Mouse (Mus musculus) cerebellum, adult 18-20 months (tissue): ENCODE measurements around the gene Iqgap3.

Source experiments
- DNase-seq, 2 experiments: peaks; one replicate each; pipeline ENCODE4 v3.0.0; 2021

The Iqgap3 gene

GRCm38 (mm10) chr3:88150999-88151364, 69.2 kb downstream of the Iqgap3 start:
- no peak for DNase-seq

DNA sequence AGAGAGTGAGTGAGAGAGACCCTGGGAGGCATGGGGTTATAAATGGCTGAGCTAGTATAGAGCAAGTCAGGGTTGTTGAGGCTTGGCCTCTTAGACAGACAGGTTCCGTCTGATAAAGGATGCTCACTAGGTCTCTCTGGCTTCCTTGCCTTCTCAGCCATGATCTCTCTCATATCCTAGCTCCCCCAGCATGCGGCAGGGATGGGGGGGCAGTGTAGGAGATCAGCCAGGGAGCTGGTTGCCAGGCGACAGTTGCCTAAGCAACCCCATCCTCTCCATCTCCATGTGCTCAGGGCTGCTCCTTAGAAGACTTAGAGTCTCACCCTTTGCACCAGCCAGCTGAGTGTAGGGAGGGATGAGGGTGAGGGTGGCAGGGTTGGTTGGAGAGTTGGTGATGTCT, 70.3 kb downstream of the Iqgap3 start:
- peak; percentile 81 to 85 for DNase-seq

DNA sequence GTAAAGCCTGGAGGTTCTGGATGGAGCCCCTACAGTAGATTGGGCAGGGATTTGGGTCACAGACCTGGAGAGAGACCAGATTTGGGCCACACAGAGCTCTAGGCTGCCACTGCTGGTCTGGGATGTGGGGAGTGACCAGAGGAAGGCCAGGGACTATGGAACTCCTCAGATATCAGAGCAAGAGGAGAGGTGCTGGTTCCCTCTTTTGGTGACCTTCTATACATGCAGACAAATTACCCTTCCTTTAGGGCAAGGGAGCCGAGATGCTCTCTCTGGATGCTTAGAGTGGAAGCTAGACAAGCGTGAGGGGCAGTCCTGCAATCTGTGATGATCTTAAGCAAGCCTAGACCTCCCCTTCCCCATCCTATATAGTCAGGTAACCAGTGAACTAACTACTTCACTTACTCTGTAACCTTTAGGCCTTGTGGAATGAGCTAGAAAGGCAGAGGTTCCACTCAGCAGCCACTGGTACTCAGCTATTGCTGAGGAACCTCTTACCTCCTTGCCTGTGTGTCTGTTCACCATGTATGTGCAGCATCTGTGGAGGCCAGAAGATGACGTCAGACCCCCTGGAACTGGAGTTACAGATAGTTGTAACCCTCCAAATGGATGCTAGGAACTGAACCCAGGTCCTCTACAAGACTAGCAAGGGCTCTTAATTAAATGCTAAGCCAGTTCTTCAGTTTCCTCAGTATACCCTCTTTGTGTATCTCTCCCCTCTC, 71.7 kb downstream of the Iqgap3 start:
- DNase-seq = no peak

DNA sequence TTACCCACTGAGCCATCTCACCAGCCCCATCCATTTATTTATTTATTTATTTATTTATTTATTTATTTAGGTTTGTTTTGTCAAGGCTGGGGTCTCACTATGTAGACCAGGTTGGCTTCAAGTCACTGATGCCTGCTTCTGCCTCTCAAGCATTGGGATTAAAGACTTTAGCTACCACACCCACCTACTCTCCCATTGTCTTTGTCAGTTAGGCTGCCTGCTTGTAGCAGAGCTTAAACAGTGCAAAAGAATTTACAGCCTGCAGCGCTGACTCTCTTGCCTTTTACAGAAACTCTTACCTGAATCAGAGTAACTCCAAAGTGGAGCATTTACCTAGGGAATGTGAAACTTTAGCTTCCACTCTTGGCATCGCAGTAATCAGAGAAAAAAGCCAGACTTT, 72.5 kb downstream of the Iqgap3 start:
- DNase-seq = no peak

DNA sequence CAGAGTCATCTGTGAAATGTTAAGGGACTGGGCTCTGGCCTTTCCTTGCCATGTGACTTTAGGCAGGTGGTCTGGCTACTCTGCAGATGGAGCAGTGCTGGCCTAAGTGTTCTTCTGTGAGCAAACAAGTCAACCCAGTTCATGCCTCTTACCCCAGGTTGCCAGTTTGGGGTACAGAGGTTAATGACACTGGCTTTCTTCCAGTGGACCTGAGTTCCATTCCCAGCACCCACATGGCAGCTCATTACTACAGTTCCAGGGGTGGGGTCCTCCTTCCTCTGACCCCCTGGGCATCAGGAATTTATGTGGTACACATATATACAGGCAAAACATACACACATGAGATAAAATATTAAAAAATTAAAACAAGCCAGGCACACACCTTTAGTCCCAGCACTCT, 75.0 kb downstream of the Iqgap3 start:
- DNase-seq = no peak

GRCm38 (mm10) chr3:88157771-88158597, 76.2 kb downstream of the Iqgap3 start:
- peak; percentile 51 to 54 for DNase-seq

DNA sequence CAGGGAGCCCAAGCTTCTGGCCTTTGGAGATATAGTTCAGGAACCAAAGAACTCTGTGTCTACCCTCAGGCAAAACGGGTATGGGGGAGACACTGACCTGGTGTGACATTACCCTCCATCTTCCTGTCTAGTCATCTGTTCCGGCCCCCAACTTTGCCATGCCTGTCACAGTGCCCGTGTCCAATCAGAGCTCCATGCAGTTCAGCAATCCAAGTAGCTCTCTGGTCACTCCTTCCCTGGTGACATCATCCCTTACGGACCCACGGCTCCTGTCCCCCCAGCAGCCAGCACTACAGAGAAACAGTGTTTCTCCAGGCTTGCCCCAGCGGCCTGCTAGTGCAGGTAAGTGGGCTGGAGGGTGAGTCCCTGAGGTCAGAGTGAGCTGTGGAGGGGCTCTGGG, 77.2 kb downstream of the Iqgap3 start:
- DNase-seq = no peak

GRCm38 (mm10) chr3:88160856-88161255, 79.1 kb downstream of the Iqgap3 start:
- no peak for DNase-seq

DNA sequence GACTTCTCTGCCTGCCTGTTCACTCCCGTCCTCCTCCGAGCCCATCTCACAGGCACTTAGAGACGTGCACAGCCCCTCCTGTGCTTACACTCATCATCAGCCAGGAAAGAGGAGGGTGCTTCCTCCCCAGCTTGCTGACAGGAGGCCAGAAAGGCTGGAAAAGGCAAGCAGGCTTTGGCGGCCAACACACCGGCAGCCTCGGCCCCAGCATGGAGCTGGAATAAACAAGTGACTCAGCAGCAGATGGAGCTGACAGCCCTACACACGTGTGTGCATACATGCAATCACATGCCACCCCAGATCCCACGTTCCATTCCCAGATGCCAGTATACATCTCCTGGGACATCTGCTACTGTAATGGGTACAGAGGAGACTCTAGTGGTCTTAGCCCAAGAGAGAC, 80.5 kb downstream of the Iqgap3 start:
- DNase-seq = peak; percentile 87 to 93

GRCm38 (mm10) chr3:88162811-88163210, 81.0 kb downstream of the Iqgap3 start:
- no peak for DNase-seq

- DNase-seq = no peak
Measured at GRCm38 (mm10) chr3:88163847-88164246, 82.1 kb downstream of the Iqgap3 start.

DNA sequence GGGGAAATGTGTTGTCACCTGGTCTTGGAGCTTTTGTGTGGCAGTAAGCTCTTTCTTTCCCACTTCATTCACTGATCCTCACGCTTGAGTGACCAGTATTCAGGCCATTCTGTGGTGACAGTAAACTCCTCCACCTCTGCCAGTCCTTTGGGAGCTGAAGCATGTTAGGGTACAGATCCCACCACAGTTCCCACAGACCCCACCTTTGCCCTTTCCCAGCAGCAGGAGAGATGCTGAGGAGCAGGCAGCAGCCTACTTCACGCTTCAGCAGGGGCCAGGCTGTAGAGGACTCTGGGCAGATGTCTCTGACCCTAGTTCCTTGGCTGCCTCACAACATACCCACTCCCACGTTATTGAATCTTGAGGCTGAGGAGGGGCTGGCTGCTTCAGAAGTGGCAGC, 82.5 kb downstream of the Iqgap3 start:
- DNase-seq = no peak

- DNase-seq = peak; percentile 58 to 60
Measured at GRCm38 (mm10) chr3:88166056-88166455, 84.3 kb downstream of the Iqgap3 start.

- no peak for DNase-seq
Measured at GRCm38 (mm10) chr3:88170361-88170760, 88.6 kb downstream of the Iqgap3 start.
